Mouse (Mus musculus) kidney, postnatal 14 days (tissue): Measurements from ENCODE around the gene Mcm10.

Experiments
- DNase-seq: peaks from one replicate; pipeline ENCODE4 v3.0.0; 2022; ENCODE audit warnings: mixed read lengths

Gene Mcm10

GRCm38 (mm10) chr2:5031215-5031614 is 18.6 kb upstream of the Mcm10 start:
- no peak for DNase-seq

- DNase-seq: no peak
Measured at GRCm38 (mm10) chr2:5029808-5030207, 17.2 kb upstream of the Mcm10 start.

DNA sequence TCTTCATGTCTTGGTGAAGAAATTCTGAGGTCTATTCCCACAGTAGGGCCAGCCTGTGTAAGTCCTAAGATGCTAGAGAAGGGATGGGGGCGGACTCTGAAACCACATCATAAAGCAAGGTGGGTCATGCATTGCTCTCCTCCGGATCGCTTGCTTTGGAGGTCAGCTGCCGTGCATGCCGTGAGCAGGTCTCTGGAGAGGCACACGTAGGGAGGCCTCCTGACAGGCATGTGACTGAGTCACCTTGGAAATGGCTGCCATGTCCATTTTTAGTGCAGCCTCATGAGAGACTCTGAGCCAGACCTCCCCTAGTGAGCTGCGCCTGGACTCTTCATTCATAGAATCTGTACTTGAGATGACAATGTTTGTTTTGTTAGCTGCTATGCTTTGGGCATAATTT is 15.5 kb upstream of the Mcm10 start:
- no peak for DNase-seq

- no peak for DNase-seq
Measured at GRCm38 (mm10) chr2:5027057-5027456, 14.5 kb upstream of the Mcm10 start.

- DNase-seq: no peak
Measured at GRCm38 (mm10) chr2:5025162-5025733, 12.7 kb upstream of the Mcm10 start.

- DNase-seq: no peak
Measured at GRCm38 (mm10) chr2:5023699-5024399, 11.3 kb upstream of the Mcm10 start.

DNA sequence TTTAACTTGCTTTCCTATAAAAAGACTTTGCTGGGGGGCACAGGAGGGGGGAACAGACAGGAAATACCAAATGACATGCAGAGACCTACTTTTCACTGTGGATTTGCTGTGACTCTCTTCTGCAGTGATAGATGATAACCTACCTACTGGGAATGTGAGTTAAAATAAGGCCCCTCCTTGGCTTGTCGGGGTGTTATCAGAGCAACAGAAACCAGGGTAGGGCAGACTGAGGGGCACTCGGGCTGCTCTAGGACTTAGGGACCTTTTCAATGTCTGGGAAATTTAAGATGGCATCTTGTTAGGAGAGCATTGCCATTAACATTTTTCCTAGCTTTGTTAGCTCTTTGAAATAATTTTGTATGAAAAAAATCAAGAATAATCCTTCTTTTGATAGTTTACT is 10.7 kb upstream of the Mcm10 start:
- DNase-seq: no peak

DNA sequence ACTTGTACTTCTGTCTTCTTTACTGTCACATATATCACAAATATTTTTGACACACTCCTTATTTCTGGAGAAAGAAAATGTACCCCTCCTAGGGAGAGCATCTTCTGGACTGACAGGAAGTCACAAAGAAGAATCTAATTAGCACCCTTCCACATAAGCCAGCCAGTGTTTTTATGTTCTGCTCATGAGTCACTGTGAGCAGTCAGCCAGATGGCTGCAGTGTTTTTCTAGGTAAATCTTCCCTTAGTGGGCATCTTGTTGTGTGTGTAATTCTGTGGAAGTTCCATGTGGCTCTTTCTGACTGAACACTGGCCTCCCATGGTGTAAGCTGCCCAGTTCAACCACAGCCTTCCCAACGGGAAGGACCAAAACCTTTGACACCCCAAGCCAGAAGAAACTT is 7.1 kb upstream of the Mcm10 start:
- DNase-seq: no peak

DNA sequence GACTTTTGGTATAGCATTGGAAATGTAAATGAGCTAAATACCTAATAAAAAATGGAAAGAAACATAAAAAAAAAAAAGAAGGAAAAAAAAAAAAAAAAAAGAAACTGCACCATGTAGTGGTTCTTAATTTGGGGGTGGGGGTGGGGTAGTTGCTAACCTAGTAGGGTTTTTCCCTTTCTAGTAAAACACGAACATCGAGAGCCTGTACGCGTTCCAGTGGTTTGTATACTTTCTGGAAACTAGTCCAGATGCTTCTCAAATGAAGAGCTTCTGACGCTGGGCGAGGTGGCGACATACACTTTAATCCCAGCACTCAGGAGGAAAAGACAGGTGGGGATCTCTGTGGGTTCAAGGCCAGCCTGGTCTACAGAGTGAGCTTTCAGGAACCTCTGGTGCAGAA is 4.3 kb upstream of the Mcm10 start:
- DNase-seq: no peak

GRCm38 (mm10) chr2:5015527-5015926 is 2.9 kb upstream of the Mcm10 start:
- no peak for DNase-seq

- no peak for DNase-seq
Measured at GRCm38 (mm10) chr2:5014616-5015015, 2.0 kb upstream of the Mcm10 start.

DNA sequence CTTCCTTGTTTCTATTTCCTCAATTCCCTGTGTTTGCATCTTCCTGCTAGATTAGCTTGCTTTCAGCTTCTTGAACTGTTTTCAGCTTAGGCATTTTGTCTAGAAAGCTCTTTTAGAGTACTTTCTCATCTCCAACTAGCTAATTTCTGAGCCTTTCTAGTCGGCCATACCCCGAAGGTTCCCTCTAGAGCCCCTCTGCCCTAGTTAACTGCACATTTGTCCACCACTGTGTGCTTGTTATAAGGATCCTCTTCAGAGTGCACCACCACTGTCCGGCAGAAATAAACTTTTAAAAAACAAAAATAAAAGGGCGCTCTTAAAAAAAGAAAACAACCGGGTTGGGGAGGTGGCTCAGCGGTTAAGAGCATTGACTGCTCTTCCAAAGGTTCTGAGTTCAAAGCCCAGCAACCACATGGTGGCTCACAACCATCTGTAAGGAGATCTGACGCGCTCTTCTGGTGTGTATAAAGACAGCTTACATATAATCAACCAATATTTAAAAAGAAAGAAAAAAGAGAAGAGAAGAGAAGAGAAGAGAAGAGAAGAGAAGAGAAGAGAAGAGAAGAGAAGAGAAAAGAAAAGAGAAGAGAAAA is 597 bp downstream of the Mcm10 start:
- DNase-seq: no peak

DNA sequence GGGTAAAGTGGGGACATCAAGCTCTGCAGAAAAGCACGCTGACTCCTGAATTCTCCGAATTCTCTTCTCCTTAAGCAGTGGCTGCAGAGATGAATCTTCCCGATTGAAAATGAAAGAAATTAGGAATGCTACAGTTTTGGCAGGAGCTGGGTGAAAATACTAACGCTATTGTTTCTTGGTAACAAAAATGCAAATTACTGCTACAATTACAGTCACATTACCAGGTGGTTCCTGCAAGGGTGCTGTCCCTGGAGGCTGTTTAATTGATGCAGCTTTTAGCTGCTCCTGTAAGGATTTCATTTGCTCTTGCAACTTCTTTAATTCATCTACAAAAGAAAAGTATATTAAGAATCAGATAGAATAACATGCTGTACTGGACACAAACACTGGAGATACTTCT is 5.5 kb downstream of the Mcm10 start:
- no peak for DNase-seq

GRCm38 (mm10) chr2:5001266-5001665 is 11.3 kb downstream of the Mcm10 start:
- no peak for DNase-seq

DNA sequence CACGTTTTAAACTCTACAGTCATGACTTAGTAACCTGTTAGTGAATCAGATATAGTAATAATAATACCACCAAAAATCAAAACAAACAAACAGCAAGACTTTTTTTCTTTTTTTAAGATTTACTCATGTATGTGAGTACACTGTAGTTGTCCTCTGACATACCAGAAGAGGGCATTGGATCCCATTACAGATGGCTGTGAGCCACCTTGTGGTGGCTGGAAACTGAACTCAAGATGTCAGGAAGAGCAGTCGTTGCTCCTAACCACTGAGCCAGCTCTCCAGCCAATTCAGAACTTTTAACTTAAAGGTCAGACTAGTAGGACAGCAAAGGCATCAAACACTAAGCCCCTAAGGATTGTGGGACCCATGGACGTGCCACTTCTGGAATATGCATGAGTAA is 13.7 kb downstream of the Mcm10 start:
- DNase-seq: peak; percentile 34

DNA sequence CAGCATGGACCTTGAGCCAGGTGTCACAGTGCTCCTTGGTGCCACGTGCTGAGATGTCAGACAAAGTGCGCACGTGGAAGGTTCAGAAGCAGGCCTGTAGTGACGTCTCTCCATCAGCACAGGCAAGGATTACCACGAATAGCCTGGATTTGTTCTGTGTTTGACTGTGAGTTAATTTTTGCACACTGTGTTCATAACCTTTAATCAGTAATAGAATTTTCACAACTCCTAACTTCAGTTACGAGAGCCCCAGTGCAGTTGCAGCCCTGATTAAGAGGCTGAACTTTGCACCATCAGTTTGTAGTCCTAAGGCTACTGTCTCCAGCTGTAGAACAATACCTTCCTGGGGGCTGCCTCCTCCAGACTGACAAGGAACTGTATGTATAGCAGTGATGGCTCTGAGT is 16.2 kb downstream of the Mcm10 start:
- DNase-seq: peak; percentile 46

DNA sequence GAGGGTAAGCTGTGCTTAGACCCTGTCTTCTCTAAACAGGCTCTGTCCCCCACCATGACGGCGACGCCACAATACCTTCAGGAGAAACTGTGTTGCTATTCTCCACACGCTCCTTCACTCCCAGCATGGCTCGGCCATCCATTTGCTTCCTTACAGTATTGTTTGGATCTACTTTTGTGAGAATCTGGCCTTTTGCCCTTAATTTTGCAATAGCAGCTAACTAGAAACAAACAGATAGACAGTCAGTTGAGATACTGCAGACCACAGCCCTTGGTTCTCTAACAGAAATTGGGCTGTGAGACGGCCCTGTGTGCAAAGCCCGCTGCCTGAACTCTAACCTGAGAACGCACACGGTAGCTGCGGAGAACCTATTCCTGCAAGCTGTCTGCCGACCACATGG is 16.9 kb downstream of the Mcm10 start:
- DNase-seq: no peak

DNA sequence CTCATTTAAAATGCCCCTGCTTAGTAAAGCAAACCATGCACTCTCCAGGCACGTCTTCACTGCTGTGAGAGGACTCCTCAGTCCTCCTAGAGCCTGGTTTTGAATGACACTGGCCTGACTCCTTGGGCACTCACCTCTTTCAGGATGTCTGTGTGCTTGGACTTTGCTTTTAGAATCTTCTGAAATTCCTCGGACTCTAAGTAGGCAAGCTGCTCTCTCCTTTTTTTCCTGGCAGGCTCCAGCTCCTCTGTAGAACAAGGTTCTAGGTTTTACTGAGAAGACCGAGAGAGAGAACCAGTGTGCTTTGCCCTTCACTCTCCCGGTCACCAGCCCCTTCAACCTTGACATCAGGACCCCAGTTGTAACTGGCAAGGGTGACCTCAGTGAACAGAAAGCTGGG is 18.2 kb downstream of the Mcm10 start:
- no peak for DNase-seq

DNA sequence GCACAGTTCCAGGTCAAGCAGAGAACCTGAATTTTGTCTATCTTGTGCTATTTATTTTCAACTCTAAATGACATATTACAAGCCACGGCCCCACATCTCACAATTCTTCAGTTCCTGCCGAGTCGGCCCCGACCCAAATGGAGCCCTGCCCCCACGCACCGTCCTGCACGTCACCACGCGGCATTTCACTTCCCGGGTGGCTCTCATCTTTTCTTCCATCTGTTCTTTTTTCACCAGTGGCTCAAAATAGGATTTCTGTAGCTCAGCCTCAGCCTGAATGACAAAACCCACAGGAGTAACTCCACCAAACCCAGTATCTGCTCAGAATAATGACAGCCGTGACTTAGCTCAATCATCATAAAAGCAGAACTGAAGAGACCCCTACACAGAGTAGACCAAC is 19.0 kb downstream of the Mcm10 start:
- DNase-seq: no peak

GRCm38 (mm10) chr2:4988826-4989424 is 23.7 kb downstream of the Mcm10 start:
- DNase-seq: no peak

DNA sequence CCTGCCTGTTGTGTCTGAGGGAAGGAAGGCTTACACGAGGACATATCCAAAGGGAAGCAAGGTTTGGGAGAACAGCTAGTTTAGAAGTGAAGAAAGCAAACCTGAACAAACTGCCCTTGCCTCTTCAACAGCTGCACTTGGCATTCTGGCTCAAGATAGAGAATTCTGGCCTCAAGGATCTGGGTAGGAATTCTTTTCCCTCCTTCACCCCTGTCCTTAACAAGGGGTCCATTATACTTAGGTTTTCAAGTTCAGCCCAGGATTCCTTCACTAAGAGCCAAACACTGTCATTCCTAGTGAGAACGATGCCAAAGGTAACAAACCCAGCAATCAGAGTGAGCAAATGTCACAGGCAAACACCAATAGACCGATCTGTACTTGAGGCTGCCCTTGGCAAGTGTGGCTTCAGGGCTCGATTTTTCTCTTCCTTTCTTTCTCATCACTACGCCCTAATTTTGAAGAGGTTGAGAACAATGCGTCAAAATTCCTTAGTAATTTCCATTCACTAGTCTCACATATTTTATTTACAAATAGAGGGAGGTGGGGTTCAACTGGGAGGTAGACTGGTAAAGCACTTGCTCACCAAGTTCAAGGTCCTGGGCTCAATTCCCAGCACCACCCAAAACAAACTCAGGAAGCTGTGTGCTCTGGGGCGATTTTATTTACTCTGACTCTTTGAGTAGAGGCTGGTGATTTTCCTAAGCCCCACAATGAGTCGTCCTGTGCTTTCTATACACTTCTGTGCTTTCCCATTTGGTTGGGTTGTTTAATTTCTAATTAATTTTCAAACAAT is 25.0 kb downstream of the Mcm10 start:
- no peak for DNase-seq

DNA sequence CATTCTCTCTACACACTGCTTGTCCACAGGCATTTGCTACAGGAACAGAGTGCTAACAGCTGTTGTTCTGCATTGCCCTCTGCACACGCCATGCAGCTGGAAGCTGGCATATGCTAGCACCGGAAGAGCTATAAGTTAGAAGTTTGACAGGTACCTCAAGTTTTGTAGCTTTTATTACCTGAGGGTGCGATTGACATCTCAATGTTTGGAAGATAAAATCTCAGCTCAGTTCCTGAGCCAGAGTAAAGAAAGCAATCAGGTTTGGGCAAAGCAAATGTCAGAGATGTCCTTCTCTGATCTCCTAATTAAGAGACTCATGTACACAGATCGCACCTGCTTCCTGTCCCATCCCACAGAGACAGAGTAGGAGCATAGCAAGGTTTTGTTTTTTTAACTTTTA is 25.8 kb downstream of the Mcm10 start:
- no peak for DNase-seq

- DNase-seq: no peak
Measured at GRCm38 (mm10) chr2:4985000-4985399, 27.6 kb downstream of the Mcm10 start.
